Mouse (Mus musculus) cerebellum, adult 2 months (tissue): ENCODE measurements at regions not wholly inside any gene's neighbourhood (a gene's known extent, or its start where the extent isn't known, plus 50 kb on each side); places are given as distances from the start of the nearest gene placed in this dataset.
"Not testable (repeated sequence)": the region's sequence is repeated elsewhere in the genome, so short reads cannot be mapped to it uniquely, and the experiment has no call there.

Experiments
- DNase-seq, 2 experiments: peaks; one replicate each; pipeline ENCODE4 v3.0.0; 2021
- H3K27ac ChIP-seq: fragments of 200-500 bp; 2 replicates; pipeline ENCODE4 v1.5.1; 2012; ENCODE audit warnings: low read length, control low read depth, inconsistent platforms; ENCODE audit not compliant: insufficient read depth
- H3K27me3 ChIP-seq: fragments of 200-500 bp; 2 replicates; pipeline ENCODE4 v1.6.1; 2012; ENCODE audit warnings: inconsistent platforms, mild to moderate bottlenecking, low read length, moderate library complexity; ENCODE audit not compliant: control insufficient read depth, insufficient read depth
- H3K4me1 ChIP-seq: fragments of 200-500 bp; 2 replicates; pipeline ENCODE4 v1.6.1; 2011; ENCODE audit warnings: low read length; ENCODE audit not compliant: control insufficient read depth, insufficient read depth
- H3K4me3 ChIP-seq: fragments of 200-500 bp; replicated peaks from 2 replicates; pipeline ENCODE3; 2011; ENCODE audit warnings: mild to moderate bottlenecking, low read depth, low read length, control low read depth; ENCODE audit not compliant: insufficient read depth
- CTCF ChIP-seq: fragments of 200-500 bp; IDR thresholded peaks from 2 replicates; pipeline ENCODE4 v1.5.1; 2011; ENCODE audit warnings: low read depth, mild to moderate bottlenecking, control low read depth, low read length, moderate library complexity, borderline replicate concordance; ENCODE audit not compliant: insufficient read depth
- POLR2A ChIP-seq: fragments of 200-500 bp; IDR thresholded peaks from 2 replicates; pipeline ENCODE4 v1.6.1; 2011; ENCODE audit warnings: low read length, control low read depth, borderline replicate concordance; ENCODE audit not compliant: insufficient read depth
- WGBS: fragments of 180-500 bp; shearing (Covaris S2); methylation state at CpG from one replicate; pipeline ENCODE4 v1.1.7; 2018; 5-methylcytosine and 5-hydroxymethylcytosine counted together

DNA sequence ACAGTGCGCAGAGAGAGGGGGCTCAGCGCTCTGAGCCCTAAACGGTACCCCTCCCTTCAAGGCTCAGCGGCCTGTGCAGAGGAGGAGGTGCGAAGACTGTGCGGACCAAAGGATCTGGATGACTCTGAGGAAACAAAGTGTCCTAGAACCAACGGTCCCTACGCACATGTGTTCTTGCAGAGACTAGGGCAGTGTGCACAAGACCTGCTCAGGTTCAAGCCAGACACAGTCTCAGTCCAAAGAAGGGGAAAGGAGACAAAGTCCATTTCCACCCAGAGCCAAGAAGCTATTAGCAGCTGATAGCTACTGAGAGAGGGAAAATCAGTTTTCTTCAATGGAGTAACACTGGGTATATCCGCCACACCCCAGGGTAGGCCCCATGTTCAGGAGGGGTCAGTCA is 89.9 kb downstream of the Sox2 start:
- no peak for DNase-seq
- WGBS, result 88% methylated on average over 9 of the region's 9 CpGs
- TF ChIP-seq CTCF (no peak), POLR2A (no peak)
- no peak overlapping the region for H3K27ac ChIP-seq
- no peaks in the 10 kb centered on the region for H3K4me1 ChIP-seq
- H3K27me3 ChIP-seq, result no peaks in the 10 kb centered on the region
- no peak overlapping the region for H3K4me3 ChIP-seq

DNA sequence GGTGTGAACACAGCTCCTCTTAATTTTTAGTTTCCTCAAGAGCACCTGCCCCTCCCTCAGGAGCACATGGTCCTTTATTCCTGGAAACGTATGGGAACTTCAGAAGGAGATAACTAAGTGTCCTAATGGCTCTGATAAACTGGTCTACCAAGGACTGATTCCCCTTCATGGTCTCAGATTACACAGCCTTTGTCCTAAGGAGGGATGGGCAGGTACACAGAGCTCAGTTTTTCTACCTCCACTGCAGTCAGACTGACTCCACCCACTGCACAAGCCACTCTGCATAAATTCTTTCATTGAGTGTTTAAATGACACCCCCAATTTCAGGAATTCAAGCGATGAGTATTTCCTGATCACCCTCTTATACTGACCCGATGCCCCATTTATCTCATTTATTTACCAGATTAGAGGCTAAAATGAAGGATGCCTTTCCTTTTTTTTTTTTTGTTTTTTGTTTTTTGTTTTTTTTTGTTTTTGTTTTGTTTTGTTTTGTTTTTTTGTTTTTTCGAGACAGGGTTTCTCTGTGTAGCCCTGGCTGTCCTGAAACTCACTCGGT is 95.1 kb downstream of the Sox2 start:
- Histone ChIP-seq H3K27me3 (no peaks in the 10 kb centered on the region), H3K4me3 (no peak overlapping the region), H3K4me1 (no peaks in the 10 kb centered on the region), H3K27ac (no peak overlapping the region)
- TF ChIP-seq CTCF (no peak), POLR2A (no peak)
- WGBS, result 81% methylated on average over 5 of the region's 5 CpGs
- DNase-seq, result no peak

DNA sequence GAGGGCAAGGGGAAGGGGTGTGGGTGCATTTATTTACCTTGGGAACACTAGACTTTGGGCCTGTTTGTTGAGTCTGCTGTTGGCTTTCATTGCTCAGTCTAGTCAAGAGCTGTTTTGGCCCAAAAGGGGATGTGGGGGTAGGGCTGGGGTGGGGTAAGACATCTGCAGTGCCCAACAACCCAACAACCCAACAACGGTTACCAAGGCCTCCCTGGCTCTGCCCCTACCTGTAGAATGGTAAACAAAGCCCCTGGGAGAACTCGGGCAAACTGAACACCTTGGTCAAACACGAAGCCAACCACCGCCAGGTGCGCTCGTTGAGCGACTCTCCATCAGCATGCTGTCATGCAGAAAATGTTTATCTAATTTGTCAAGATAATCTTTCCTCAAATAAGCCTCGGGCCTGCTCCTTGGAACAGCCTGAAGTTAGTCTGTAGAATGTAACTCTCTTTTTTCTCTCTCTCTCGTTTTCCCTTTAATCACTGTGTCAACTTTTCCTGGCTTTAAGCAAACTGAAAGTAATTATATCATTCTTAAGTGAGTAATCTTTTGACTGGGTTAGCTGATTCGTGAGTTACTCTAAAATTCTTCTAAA is 97.4 kb downstream of the Sox2 start:
- Histone ChIP-seq H3K27ac (no peak overlapping the region), H3K4me1 (no peaks in the 10 kb centered on the region), H3K27me3 (no peaks in the 10 kb centered on the region), H3K4me3 (no peak overlapping the region)
- WGBS, result 87% methylated on average over 10 of the region's 10 CpGs
- DNase-seq, result no peak
- TF ChIP-seq POLR2A, result no peak
- no peak for TF ChIP-seq CTCF

- 32% methylated on average over 7 of the region's 7 CpGs for WGBS
- Histone ChIP-seq H3K4me3 (no peak overlapping the region), H3K4me1 (no peaks in the 10 kb centered on the region), H3K27ac (no peak overlapping the region), H3K27me3 (no peaks in the 10 kb centered on the region)
- TF ChIP-seq CTCF (no peak), POLR2A (no peak)
- DNase-seq, result no peak
Measured at GRCm38 (mm10) chr3:34749989-34750388, 99.8 kb downstream of the Sox2 start.

- 38% methylated on average over 5 of the region's 5 CpGs for WGBS
- TF ChIP-seq POLR2A (no peak), CTCF (no peak)
- Histone ChIP-seq H3K4me3 (no peak overlapping the region), H3K27me3 (no peaks in the 10 kb centered on the region), H3K27ac (no peak overlapping the region), H3K4me1 (no peaks in the 10 kb centered on the region)
- no peak for DNase-seq
Measured at GRCm38 (mm10) chr3:34751551-34751950, 101.3 kb downstream of the Sox2 start.

DNA sequence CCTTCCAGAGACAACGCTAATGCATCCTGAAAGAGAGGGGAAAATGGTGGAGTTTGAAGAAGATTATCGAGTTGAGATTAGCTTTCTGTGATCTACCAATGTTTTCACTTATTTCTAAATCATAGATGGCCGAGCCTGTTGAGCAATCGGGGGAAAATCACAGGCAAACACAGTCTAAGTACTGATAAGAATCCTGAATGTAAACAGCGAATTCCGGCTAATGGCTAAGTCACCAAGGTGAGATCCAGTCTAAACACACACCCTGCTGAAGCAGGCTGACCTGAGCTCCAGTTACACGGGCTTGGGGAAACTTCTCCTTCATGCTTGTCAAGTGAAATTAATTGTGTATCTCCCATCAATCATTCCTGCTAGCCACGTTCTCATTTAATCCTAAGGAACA is 103.4 kb downstream of the Sox2 start:
- TF ChIP-seq CTCF, result no peak
- TF ChIP-seq POLR2A, result no peak
- Histone ChIP-seq H3K27me3 (no peaks in the 10 kb centered on the region), H3K27ac (no peak overlapping the region), H3K4me1 (no peaks in the 10 kb centered on the region), H3K4me3 (no peak overlapping the region)
- no peak for DNase-seq
- 72% methylated on average over 8 of the region's 8 CpGs for WGBS

GRCm38 (mm10) chr3:34754781-34755180 is 104.6 kb downstream of the Sox2 start:
- no peak overlapping the region for H3K27ac ChIP-seq
- DNase-seq, result no peak
- no peak for TF ChIP-seq POLR2A
- no peak for TF ChIP-seq CTCF
- no peaks in the 10 kb centered on the region for H3K27me3 ChIP-seq
- no peak overlapping the region for H3K4me3 ChIP-seq
- no peaks in the 10 kb centered on the region for H3K4me1 ChIP-seq
- 91% methylated on average over 6 of the region's 6 CpGs for WGBS

DNA sequence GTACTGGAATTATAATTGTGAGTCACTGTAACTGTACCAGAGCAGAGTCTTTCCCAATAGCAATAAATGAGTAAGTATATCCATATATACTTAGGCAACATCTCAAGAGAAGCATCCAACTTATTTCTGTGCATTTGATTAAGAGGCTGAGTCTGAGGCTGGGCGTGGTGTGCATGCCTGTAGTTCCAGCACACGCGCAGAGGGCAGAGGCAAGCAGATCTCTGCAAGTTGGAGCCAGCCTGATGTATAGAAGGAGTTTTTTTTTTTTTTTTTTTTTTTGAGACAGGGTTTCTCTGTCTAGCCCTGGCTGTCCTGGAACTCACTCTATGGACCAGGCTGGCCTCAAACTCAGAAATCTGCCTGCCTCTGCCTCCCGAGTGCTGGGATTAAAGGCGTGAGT is 105.1 kb downstream of the Sox2 start:
- not testable (repeated sequence) for DNase-seq, H3K27ac ChIP-seq, H3K4me1 ChIP-seq, H3K27me3 ChIP-seq, H3K4me3 ChIP-seq
- WGBS, result 96% methylated on average over 5 of the region's 5 CpGs

DNA sequence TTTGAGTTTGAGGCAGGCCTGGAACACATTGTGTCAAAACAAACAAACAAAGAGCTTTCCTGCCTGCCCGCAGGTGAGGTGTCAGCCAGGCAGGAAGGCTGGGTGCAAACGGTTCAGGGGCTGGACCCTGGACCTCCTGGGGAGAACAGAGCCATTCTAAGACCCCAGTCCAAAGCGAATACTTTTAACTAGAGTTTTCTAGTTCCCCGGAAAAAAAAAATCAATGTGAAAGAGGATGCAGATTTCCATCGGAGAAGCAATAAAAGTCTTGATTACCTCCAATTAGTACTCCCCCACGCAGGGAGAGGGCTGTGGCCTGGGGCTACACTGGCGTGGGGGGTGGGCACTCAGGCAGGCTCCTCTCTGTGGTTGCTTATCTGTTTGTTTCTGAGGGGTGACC is 106.4 kb downstream of the Sox2 start:
- Histone ChIP-seq H3K4me3 (no peak overlapping the region), H3K27me3 (no peaks in the 10 kb centered on the region), H3K27ac (no peak overlapping the region), H3K4me1 (no peaks in the 10 kb centered on the region)
- 53% methylated on average over 7 of the region's 7 CpGs for WGBS
- TF ChIP-seq CTCF (no peak), POLR2A (no peak)
- no peak for DNase-seq
